Mouse (Mus musculus) neural tube, embryonic 12.5 days (tissue): ENCODE measurements around the gene Kremen2. TPM values are rescaled to one million over a fixed set of nuclear protein-coding genes. Genes with fewer than 3 reads are reported as not detected.

Source experiments
- ATAC-seq: fragments of 200-750 bp; cut with Nextera tagmentation; 2 replicates; pipeline ENCODE4 v1.8.0; 2017; ENCODE audit warnings: low read depth, mild to moderate bottlenecking, moderate TSS enrichment, moderate library complexity; ENCODE audit not compliant: low FRiP score
- H3K27ac ChIP-seq: fragments of 300-500 bp; sonication (generic); 2 replicates; pipeline ENCODE4 v1.5.1; 2016
- H3K27me3 ChIP-seq: fragments of 300-500 bp; sonication (generic); replicated peaks from 2 replicates; pipeline ENCODE4 v1.6.1; 2016; ENCODE audit warnings: mild to moderate bottlenecking
- H3K36me3 ChIP-seq: fragments of 300-500 bp; sonication (generic); 2 replicates; pipeline ENCODE4 v1.6.1; 2016; ENCODE audit warnings: mild to moderate bottlenecking
- H3K4me1 ChIP-seq: fragments of 300-500 bp; sonication (generic); 2 replicates; pipeline ENCODE4 v1.6.1; 2016
- H3K4me2 ChIP-seq: fragments of 300-500 bp; sonication (generic); replicated peaks from 2 replicates; pipeline ENCODE4 v1.6.1; 2016; ENCODE audit warnings: mild to moderate bottlenecking
- H3K4me3 ChIP-seq: fragments of 300-500 bp; sonication (generic); 2 replicates; pipeline ENCODE4 v1.5.1; 2016
- H3K9ac ChIP-seq: fragments of 300-500 bp; sonication (generic); 2 replicates; pipeline ENCODE4 v1.6.1; 2016; ENCODE audit warnings: mild to moderate bottlenecking
- H3K9me3 ChIP-seq: fragments of 300-500 bp; sonication (generic); 2 replicates; pipeline ENCODE4 v1.6.1; 2016; ENCODE audit warnings: mild to moderate bottlenecking
- WGBS: fragments of 180-500 bp; shearing (Covaris S2); methylation state at CpG from one replicate; pipeline ENCODE4 v1.1.7; 2016; 5-methylcytosine and 5-hydroxymethylcytosine counted together
- polyA plus RNA-seq: library from polyadenylated mRNA; unstranded; fragments of >200 nt; fragmentation: Nextera tagmentation; extraction: Ambion mirVana; gene quantifications from 2 replicates; pipeline ENCODE4 v1.2.1, GENCODE M21; 2016

Kremen2 gene
- polyA plus RNA-seq, 1 experiment from 2014 or later, result 6.1 TPM

DNA sequence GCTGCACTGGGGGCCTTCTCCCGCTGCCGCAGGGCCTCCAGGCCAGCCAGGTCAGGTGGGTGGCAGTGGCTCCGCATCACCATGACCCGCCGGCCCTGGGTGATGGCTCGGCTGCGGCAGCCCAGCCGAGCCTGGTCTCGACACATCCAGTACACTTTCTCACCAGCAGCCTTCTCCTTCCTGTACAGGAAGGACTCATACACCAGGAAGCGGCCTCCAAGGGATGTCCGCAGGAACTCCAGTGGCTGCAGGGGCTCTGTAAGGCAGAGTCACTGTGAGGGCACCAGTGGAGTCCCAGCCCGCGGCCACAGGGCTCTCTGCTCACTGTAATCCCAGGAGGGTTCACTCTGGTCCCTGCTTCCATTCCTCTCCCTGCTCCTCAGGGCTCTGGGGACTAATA is 10.1 kb upstream of the Kremen2 start:
- Histone ChIP-seq H3K27me3 (no peaks in the 10 kb centered on the region), H3K36me3 (peaks cover 88% of the 10 kb centered on the region), H3K9me3 (no peaks in the 10 kb centered on the region), H3K27ac (no peak overlapping the region), H3K4me2 (no peak overlapping the region), H3K9ac (no peak overlapping the region), H3K4me3 (0 out of 2 replicates have a peak overlapping the region, but pooled peaks have one; percentile 1), H3K4me1 (no peaks in the 10 kb centered on the region)
- no peak for ATAC-seq
- WGBS, result 91% methylated on average over 13 of the region's 13 CpGs

DNA sequence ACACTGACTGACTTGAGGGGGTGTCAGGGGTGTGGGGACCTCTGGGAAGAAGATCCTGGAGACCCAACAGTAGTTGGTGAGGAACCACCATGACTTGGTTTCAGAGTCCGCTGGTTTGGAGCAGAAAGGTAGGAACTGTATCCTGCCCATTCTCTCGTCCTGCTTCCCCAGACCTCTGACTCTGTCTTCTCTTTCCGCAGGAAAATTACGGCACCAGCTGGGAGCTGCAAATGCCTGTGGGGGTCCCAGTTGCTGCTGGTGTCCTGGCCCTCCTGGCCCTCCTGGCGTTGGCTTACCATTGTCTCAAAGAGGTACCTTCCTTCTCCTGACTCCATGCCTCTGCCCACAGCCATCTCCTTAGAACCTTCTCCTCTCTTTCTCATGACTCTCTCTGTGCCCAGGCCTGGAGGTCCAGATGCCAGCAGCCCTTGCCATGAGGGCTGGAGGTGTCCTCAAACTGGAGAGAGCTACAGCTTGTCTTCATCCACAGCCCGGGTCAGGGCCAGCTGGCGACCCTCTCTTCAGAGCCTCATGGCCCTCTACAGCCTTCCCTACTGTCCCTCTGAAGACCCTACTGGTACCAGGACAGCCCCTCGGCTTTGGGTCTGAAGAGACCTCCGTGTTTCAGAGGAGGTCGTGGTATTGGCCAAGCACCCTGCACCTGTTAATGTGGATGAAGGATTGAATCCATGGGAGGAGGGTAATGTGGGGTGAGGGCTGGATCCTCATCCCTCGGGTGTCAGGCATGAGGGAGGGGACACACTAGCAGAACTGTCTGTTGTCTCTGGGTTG is 4.0 kb upstream of the Kremen2 start:
- Histone ChIP-seq H3K9ac (no peak overlapping the region), H3K4me1 (peaks cover 16% of the 10 kb centered on the region), H3K9me3 (no peaks in the 10 kb centered on the region), H3K4me3 (no peak overlapping the region), H3K27me3 (peaks cover 34% of the 10 kb centered on the region), H3K4me2 (no peak overlapping the region), H3K36me3 (peaks cover 37% of the 10 kb centered on the region), H3K27ac (no peak overlapping the region)
- WGBS, result 83% methylated on average over 11 of the region's 11 CpGs
- no peak for ATAC-seq

GRCm38 (mm10) chr17:23748631-23749391 is 3.2 kb upstream of the Kremen2 start:
- H3K9me3 ChIP-seq, result no peaks in the 10 kb centered on the region
- H3K36me3 ChIP-seq, result peaks cover 31% of the 10 kb centered on the region
- 36% methylated on average over 10 of the region's 10 CpGs for WGBS
- no peak overlapping the region for H3K9ac ChIP-seq
- no peak overlapping the region for H3K4me3 ChIP-seq
- H3K27me3 ChIP-seq, result peaks cover 42% of the 10 kb centered on the region
- H3K27ac ChIP-seq, result no peak overlapping the region
- no peak for ATAC-seq
- peaks cover 16% of the 10 kb centered on the region for H3K4me1 ChIP-seq
- H3K4me2 ChIP-seq, result no peak overlapping the region

DNA sequence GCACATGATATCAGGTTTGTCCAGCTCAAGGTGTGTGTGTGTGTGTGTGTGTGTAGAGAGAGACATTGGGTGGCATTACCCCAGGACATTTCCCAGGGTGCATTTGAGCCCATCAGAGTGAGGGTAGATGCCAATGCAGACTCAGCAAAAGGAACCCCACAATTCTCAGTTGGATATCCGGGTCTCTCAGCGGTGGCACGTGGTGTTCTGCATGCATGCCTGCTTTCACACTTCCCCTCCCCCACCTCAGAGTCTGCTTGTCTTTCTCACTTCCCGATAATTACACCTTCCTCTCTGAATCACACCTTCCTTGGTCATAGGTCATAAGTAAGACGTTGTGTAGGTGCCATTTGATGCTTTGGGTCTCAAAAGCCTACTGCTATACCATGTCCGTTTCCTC is 2.4 kb upstream of the Kremen2 start:
- Histone ChIP-seq H3K4me2 (no peak overlapping the region), H3K9ac (no peak overlapping the region), H3K9me3 (no peaks in the 10 kb centered on the region), H3K4me3 (no peak overlapping the region), H3K27ac (no peak overlapping the region), H3K36me3 (peaks cover 23% of the 10 kb centered on the region), H3K4me1 (peaks cover 16% of the 10 kb centered on the region), H3K27me3 (peaks cover 50% of the 10 kb centered on the region)
- ATAC-seq, result no peak
- 41% methylated on average over 6 of the region's 6 CpGs for WGBS

- no peak overlapping the region for H3K4me2 ChIP-seq
- H3K4me3 ChIP-seq, result no peak overlapping the region
- no peaks in the 10 kb centered on the region for H3K9me3 ChIP-seq
- no peak overlapping the region for H3K27ac ChIP-seq
- H3K36me3 ChIP-seq, result peaks cover 17% of the 10 kb centered on the region
- no peak for ATAC-seq
- no peak overlapping the region for H3K9ac ChIP-seq
- H3K27me3 ChIP-seq, result peaks cover 55% of the 10 kb centered on the region
- WGBS, result 83% methylated on average over 3 of the region's 3 CpGs
- H3K4me1 ChIP-seq, result peaks cover 19% of the 10 kb centered on the region
These were observed 1.8 kb upstream of the Kremen2 start for GRCm38 (mm10) chr17:23747471-23747870.

DNA sequence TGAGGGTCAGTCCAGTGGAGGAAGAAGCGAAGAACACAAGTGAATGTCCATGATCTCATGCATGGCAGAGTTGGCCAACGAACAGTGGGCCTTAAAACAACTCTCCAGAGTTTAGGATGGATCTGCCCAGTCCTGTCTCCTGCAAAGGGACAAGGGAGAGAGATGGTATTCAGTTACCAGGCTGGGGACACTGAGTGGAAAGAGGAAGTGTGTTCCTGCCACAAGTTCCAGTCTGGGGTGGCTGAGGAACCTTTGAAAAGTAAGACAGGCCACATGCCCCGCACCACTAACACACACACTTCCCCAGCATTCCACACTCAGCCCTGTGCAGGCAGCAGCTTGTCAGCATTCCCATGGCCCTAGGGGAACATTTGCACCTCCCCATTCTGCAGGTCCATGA is 1.1 kb upstream of the Kremen2 start:
- no peak overlapping the region for H3K4me2 ChIP-seq
- H3K27ac ChIP-seq, result no peak overlapping the region
- 83% methylated on average over 3 of the region's 3 CpGs for WGBS
- ATAC-seq, result no peak
- peaks cover 62% of the 10 kb centered on the region for H3K27me3 ChIP-seq
- H3K9ac ChIP-seq, result no peak overlapping the region
- H3K9me3 ChIP-seq, result no peaks in the 10 kb centered on the region
- peaks cover 22% of the 10 kb centered on the region for H3K4me1 ChIP-seq
- no peak overlapping the region for H3K4me3 ChIP-seq
- peaks cover 10% of the 10 kb centered on the region for H3K36me3 ChIP-seq

GRCm38 (mm10) chr17:23746311-23746710 is 678 bp upstream of the Kremen2 start:
- Histone ChIP-seq H3K27me3 (peaks cover 67% of the 10 kb centered on the region), H3K9me3 (no peaks in the 10 kb centered on the region), H3K36me3 (peaks cover 6% of the 10 kb centered on the region), H3K4me3 (no peak overlapping the region), H3K9ac (no peak overlapping the region), H3K4me1 (peaks cover 22% of the 10 kb centered on the region), H3K4me2 (peak overlapping the region; percentile 70), H3K27ac (no peak overlapping the region)
- ATAC-seq, result no peak
- WGBS, result 3% methylated on average over 12 of the region's 12 CpGs

DNA sequence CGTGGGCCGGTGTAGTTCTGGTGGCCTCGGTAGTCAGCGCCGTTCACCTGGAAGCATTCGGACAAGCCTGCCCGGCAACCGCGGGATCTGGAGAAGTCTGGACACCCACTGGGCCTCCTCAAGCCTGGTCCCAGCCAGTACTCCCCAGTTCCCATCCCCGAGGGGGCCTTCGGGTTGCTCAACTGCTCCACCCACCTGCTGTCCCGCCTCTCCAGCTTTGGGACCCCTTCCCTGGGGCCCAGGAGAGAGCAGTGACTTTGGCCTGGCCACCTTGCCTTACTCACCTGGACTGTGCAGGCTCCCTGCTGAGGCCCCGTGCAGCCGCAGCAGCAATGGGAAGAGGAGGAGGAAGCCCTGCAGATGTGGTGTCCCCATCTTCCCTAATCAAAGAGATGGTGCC is 982 bp downstream of the Kremen2 start:
- no peak overlapping the region; the same call in 1 of the 2 replicates for H3K4me3 ChIP-seq

GRCm38 (mm10) chr17:23744076-23744475 is 1.6 kb downstream of the Kremen2 start:
- no peak overlapping the region for H3K27ac ChIP-seq
- 13% methylated on average over 8 of the region's 8 CpGs for WGBS
- H3K9me3 ChIP-seq, result no peaks in the 10 kb centered on the region
- no peak overlapping the region for H3K4me3 ChIP-seq
- peaks cover 33% of the 10 kb centered on the region for H3K4me1 ChIP-seq
- H3K27me3 ChIP-seq, result peaks cover 78% of the 10 kb centered on the region
- H3K9ac ChIP-seq, result no peak overlapping the region
- H3K36me3 ChIP-seq, result no peaks in the 10 kb centered on the region
- no peak overlapping the region for H3K4me2 ChIP-seq
- no peak for ATAC-seq

More for the DNA sequence above, 982 bp downstream of the Kremen2 start:
- ATAC-seq, result no peak
- no peaks in the 10 kb centered on the region for H3K9me3 ChIP-seq
- H3K9ac ChIP-seq, result no peak overlapping the region
- H3K4me2 ChIP-seq, result peak overlapping the region; percentile 70
- no peaks in the 10 kb centered on the region; the same call in 1 of the 2 replicates for H3K36me3 ChIP-seq
- H3K27ac ChIP-seq, result no peak overlapping the region
- H3K4me1 ChIP-seq, result peaks cover 28% of the 10 kb centered on the region
- H3K27me3 ChIP-seq, result peaks cover 75% of the 10 kb centered on the region
- WGBS, result 2% methylated on average over 14 of the region's 14 CpGs

GRCm38 (mm10) chr17:23742941-23743340 is 2.7 kb downstream of the Kremen2 start:
- peaks cover 38% of the 10 kb centered on the region for H3K4me1 ChIP-seq
- 0 out of 2 replicates have a peak overlapping the region, but pooled peaks have one; percentile 16 for H3K4me3 ChIP-seq
- no peak overlapping the region for H3K9ac ChIP-seq
- WGBS, result 68% methylated on average over 12 of the region's 12 CpGs
- H3K36me3 ChIP-seq, result no peaks in the 10 kb centered on the region
- ATAC-seq, result no peak
- no peak overlapping the region for H3K27ac ChIP-seq
- H3K27me3 ChIP-seq, result peaks cover 75% of the 10 kb centered on the region
- no peaks in the 10 kb centered on the region for H3K9me3 ChIP-seq
- H3K4me2 ChIP-seq, result peak overlapping the region; percentile 52; the same call in 1 of the 2 replicates

GRCm38 (mm10) chr17:23742210-23742793 is 3.3 kb downstream of the Kremen2 start:
- 8% methylated on average over 44 of the region's 44 CpGs for whole genome bisulfite sequencing
- ATAC-seq, result no peak
- Histone ChIP-seq H3K4me2 (peak overlapping the region; percentile 52), H3K4me3 (peak overlapping the region; percentile 16; the same call in 1 of the 2 replicates), H3K27ac (no peak overlapping the region), H3K9me3 (no peaks in the 10 kb centered on the region), H3K36me3 (0 out of 2 replicates have a peak, but pooled peaks cover 4% of the 10 kb centered on the region), H3K4me1 (peaks cover 38% of the 10 kb centered on the region), H3K27me3 (peaks cover 69% of the 10 kb centered on the region), H3K9ac (no peak overlapping the region)
